Mouse (Mus musculus) lung, embryonic 14.5 days (tissue): ENCODE data around the gene Spen. TPM values are rescaled to one million over a fixed set of nuclear protein-coding genes. Genes with fewer than 3 reads are reported as not detected.

Experiments used
- ATAC-seq: fragments of 200-750 bp; cut with Nextera tagmentation; 2 replicates; pipeline ENCODE4 v1.8.0; 2017; ENCODE audit warnings: mild to moderate bottlenecking, moderate TSS enrichment, moderate library complexity; ENCODE audit not compliant: insufficient read depth
- DNase-seq: peaks from one replicate; pipeline ENCODE4 v3.0.0-alpha.2; 2015
- H3K27ac ChIP-seq: fragments of 300-500 bp; sonication (generic); 2 replicates; pipeline ENCODE4 v1.5.1; 2014; ENCODE audit warnings: low read depth, mild to moderate bottlenecking, moderate library complexity
- H3K27me3 ChIP-seq: fragments of 300-500 bp; sonication (generic); 2 replicates; pipeline ENCODE4 v1.6.1; 2014; ENCODE audit warnings: low read length, control low read depth; ENCODE audit not compliant: insufficient read depth
- H3K36me3 ChIP-seq: fragments of 300-500 bp; sonication (generic); 2 replicates; pipeline ENCODE4 v1.6.1; 2014; ENCODE audit warnings: control low read depth; ENCODE audit not compliant: insufficient read depth
- H3K4me1 ChIP-seq: fragments of 300-500 bp; sonication (generic); 2 replicates; pipeline ENCODE4 v1.6.1; 2014; ENCODE audit warnings: antibody characterized with exemption, control low read depth; ENCODE audit not compliant: insufficient read depth
- H3K4me2 ChIP-seq: fragments of 300-500 bp; sonication (generic); 2 replicates; pipeline ENCODE4 v1.6.1; 2014; ENCODE audit warnings: mild to moderate bottlenecking
- H3K4me3 ChIP-seq: fragments of 300-500 bp; sonication (generic); 2 replicates; pipeline ENCODE4 v1.5.1; 2014; ENCODE audit warnings: low read depth, low read length
- H3K9ac ChIP-seq: fragments of 300-500 bp; sonication (generic); 2 replicates; pipeline ENCODE4 v1.6.1; 2014
- H3K9me3 ChIP-seq: fragments of 300-500 bp; sonication (generic); 2 replicates; pipeline ENCODE4 v1.6.1; 2016; ENCODE audit warnings: low read depth, low read length, control low read depth
- CTCF ChIP-seq: IDR thresholded peaks from 2 replicates; pipeline ENCODE4 v1.5.1; 2016; ENCODE audit warnings: antibody characterized with exemption, low read depth
- WGBS: fragments of 180-500 bp; shearing (Covaris S2); extraction: QIAGEN DNeasy Blood & Tissue Kit; methylation state at CpG from one replicate; pipeline ENCODE4 v1.1.7; 2014; 5-methylcytosine and 5-hydroxymethylcytosine counted together
- polyA plus RNA-seq: library from polyadenylated mRNA; unstranded; fragments of >200 nt; fragmentation: Nextera tagmentation; extraction: Ambion mirVana; gene quantifications from 2 replicates; pipeline ENCODE4 v1.2.1, GENCODE M21; 2014

The Spen gene
- polyA plus RNA-seq, 1 experiment from 2014 or later, result 15.4 TPM

GRCm38 (mm10) chr4:141574789-141575702 is 36.6 kb upstream of the Spen start:
- WGBS, result 35% methylated on average over 27 of the region's 27 CpGs
- Histone ChIP-seq H3K36me3 (peaks cover 36% of the 10 kb centered on the region), H3K4me2 (peak overlapping the region; percentile 35; the same call in 1 of the 2 replicates), H3K4me3 (no peak overlapping the region), H3K9me3 (no peaks in the 10 kb centered on the region), H3K9ac (no peak overlapping the region), H3K4me1 (peaks cover 6% of the 10 kb centered on the region; the same call in 1 of the 2 replicates), H3K27ac (peak overlapping the region; percentile 59), H3K27me3 (no peaks in the 10 kb centered on the region)
- ATAC-seq, result peak; percentile 64
- DNase-seq, result peak; percentile 95
- peak; percentile 97 for TF ChIP-seq CTCF

- no peaks in the 10 kb centered on the region for H3K27me3 ChIP-seq
- H3K27ac ChIP-seq, result peak overlapping the region; percentile 48; the same call in 1 of the 2 replicates
- no peak overlapping the region; the same call in 1 of the 2 replicates for H3K9ac ChIP-seq
- no peak overlapping the region for H3K4me2 ChIP-seq
- peaks cover 21% of the 10 kb centered on the region for H3K36me3 ChIP-seq
- H3K4me3 ChIP-seq, result no peak overlapping the region
- DNase-seq (peak; percentile 21), ATAC-seq (no peak)
- H3K9me3 ChIP-seq, result no peaks in the 10 kb centered on the region
- H3K4me1 ChIP-seq, result peaks cover 6% of the 10 kb centered on the region; the same call in 1 of the 2 replicates
- 37% methylated on average over 6 of the region's 6 CpGs for WGBS
- TF ChIP-seq CTCF, result 0 out of 2 replicates have a peak, but pooled peaks have one; percentile 13
Observed at GRCm38 (mm10) chr4:141573359-141573966, 35.1 kb upstream of the Spen start.

- Histone ChIP-seq H3K4me3 (no peak overlapping the region), H3K36me3 (peaks cover 15% of the 10 kb centered on the region), H3K9me3 (no peaks in the 10 kb centered on the region), H3K4me2 (no peak overlapping the region), H3K27ac (peak overlapping the region; percentile 48; the same call in 1 of the 2 replicates), H3K9ac (no peak overlapping the region), H3K4me1 (peaks cover 6% of the 10 kb centered on the region; the same call in 1 of the 2 replicates), H3K27me3 (no peaks in the 10 kb centered on the region)
- 72% methylated on average over 7 of the region's 7 CpGs for WGBS
- DNase-seq (peak; percentile 28), ATAC-seq (no peak)
- no peak for TF ChIP-seq CTCF
Observed at GRCm38 (mm10) chr4:141572668-141573358, 34.4 kb upstream of the Spen start.

- no peak for ATAC-seq
- no peak for TF ChIP-seq CTCF
Observed at GRCm38 (mm10) chr4:141571934-141572333, 33.5 kb upstream of the Spen start.

GRCm38 (mm10) chr4:141571337-141571739 is 32.9 kb upstream of the Spen start:
- TF ChIP-seq CTCF, result no peak
- Histone ChIP-seq H3K27me3 (no peaks in the 10 kb centered on the region), H3K36me3 (0 out of 2 replicates have a peak, but pooled peaks cover under 1% of the 10 kb centered on the region), H3K4me1 (peaks cover 6% of the 10 kb centered on the region; the same call in 1 of the 2 replicates), H3K4me2 (no peak overlapping the region), H3K9ac (no peak overlapping the region), H3K4me3 (no peak overlapping the region), H3K9me3 (no peaks in the 10 kb centered on the region), H3K27ac (no peak overlapping the region)
- WGBS, result 42% methylated on average over 6 of the region's 6 CpGs
- ATAC-seq, result no peak
- DNase-seq, result no peak

More at GRCm38 (mm10) chr4:141571934-141572333, 33.5 kb upstream of the Spen start:
- H3K27me3 ChIP-seq, result no peaks in the 10 kb centered on the region
- DNase-seq, result no peak
- H3K27ac ChIP-seq, result no peak overlapping the region
- no peaks in the 10 kb centered on the region for H3K9me3 ChIP-seq
- H3K4me1 ChIP-seq, result peaks cover 6% of the 10 kb centered on the region; the same call in 1 of the 2 replicates
- H3K4me3 ChIP-seq, result no peak overlapping the region
- no peak overlapping the region for H3K4me2 ChIP-seq
- WGBS, result 51% methylated on average over 10 of the region's 10 CpGs
- peaks cover 6% of the 10 kb centered on the region for H3K36me3 ChIP-seq
- H3K9ac ChIP-seq, result no peak overlapping the region

- ATAC-seq (no peak), DNase-seq (no peak)
- no peak overlapping the region for H3K9ac ChIP-seq
- 80% methylated on average over 1 of the region's 1 CpGs for WGBS
- no peak for TF ChIP-seq CTCF
- no peak overlapping the region for H3K4me2 ChIP-seq
- no peak overlapping the region for H3K4me3 ChIP-seq
- H3K4me1 ChIP-seq, result peaks cover 6% of the 10 kb centered on the region; the same call in 1 of the 2 replicates
- H3K27me3 ChIP-seq, result no peaks in the 10 kb centered on the region
- no peak overlapping the region for H3K27ac ChIP-seq
- H3K36me3 ChIP-seq, result no peaks in the 10 kb centered on the region
- H3K9me3 ChIP-seq, result no peaks in the 10 kb centered on the region
Observed at GRCm38 (mm10) chr4:141570821-141571220, 32.4 kb upstream of the Spen start.
